Mouse (Mus musculus): ENCODE results near the gene Tmem234.
A peak's percentile ranks its signal among the peaks of the same experiment; 100 is the strongest.

Tmem234 gene

GRCm38 (mm10) chr4:129578466-129578865, 22.0 kb upstream of the Tmem234 start, which contains the start of gene Fam167b:
Gene Fam167b, minus strand, starts transcription at chr4:129578549.
- DNase-seq (ENCODE audit: low spot score in 2 of 2), result no peak

- DNase-seq (ENCODE audit: low spot score in 2 of 2), result no peak
Observed at GRCm38 (mm10) chr4:129580347-129580746, 20.1 kb upstream of the Tmem234 start.

GRCm38 (mm10) chr4:129582251-129582650, 18.2 kb upstream of the Tmem234 start:
- no peak for DNase-seq (ENCODE audit: low spot score in 2 of 2)

- no peak for DNase-seq (ENCODE audit: low spot score in 2 of 2)
Observed at GRCm38 (mm10) chr4:129584370-129584769, 16.1 kb upstream of the Tmem234 start.

GRCm38 (mm10) chr4:129584884-129585608, 15.4 kb upstream of the Tmem234 start:
- DNase-seq (ENCODE audit: low spot score in 2 of 2), result peak; percentile 72 to 80

GRCm38 (mm10) chr4:129585773-129586172, 14.7 kb upstream of the Tmem234 start:
- no peak for DNase-seq (ENCODE audit: low spot score in 2 of 2)

- DNase-seq (ENCODE audit: low spot score in 2 of 2), result no peak
Observed at GRCm38 (mm10) chr4:129586943-129587342, 13.5 kb upstream of the Tmem234 start.

- no peak for DNase-seq (ENCODE audit: low spot score in 2 of 2)
Observed at GRCm38 (mm10) chr4:129588865-129589264, 11.6 kb upstream of the Tmem234 start.

- peak; percentile 43 to 61 for DNase-seq (ENCODE audit: low spot score in 2 of 2)
Observed at GRCm38 (mm10) chr4:129608426-129609025, 8.1 kb downstream of the Tmem234 start.

GRCm38 (mm10) chr4:129609139-129609631, 8.7 kb downstream of the Tmem234 start:
- no peak for DNase-seq (ENCODE audit: low spot score in 2 of 2)

GRCm38 (mm10) chr4:129610026-129610425, 9.6 kb downstream of the Tmem234 start:
- no peak for DNase-seq (ENCODE audit: low spot score in 2 of 2)

GRCm38 (mm10) chr4:129610472-129610871, 10.0 kb downstream of the Tmem234 start:
- no peak for DNase-seq (ENCODE audit: low spot score in 2 of 2)

GRCm38 (mm10) chr4:129614093-129614492, 13.6 kb downstream of the Tmem234 start, which contains the start of gene Dcdc2b:
Gene Dcdc2b, minus strand, starts transcription at chr4:129614257.
- no peak for DNase-seq (ENCODE audit: low spot score in 2 of 2)

- DNase-seq (ENCODE audit: low spot score in 2 of 2), result no peak
Observed at GRCm38 (mm10) chr4:129615801-129616290, 15.4 kb downstream of the Tmem234 start.

- no peak for DNase-seq (ENCODE audit: low spot score in 2 of 2)
Observed at GRCm38 (mm10) chr4:129616631-129617030, 16.2 kb downstream of the Tmem234 start.

GRCm38 (mm10) chr4:129617121-129617641, 16.7 kb downstream of the Tmem234 start:
- no peak for DNase-seq (ENCODE audit: low spot score in 2 of 2)

GRCm38 (mm10) chr4:129618031-129618430, 17.6 kb downstream of the Tmem234 start:
- no peak for DNase-seq (ENCODE audit: low spot score in 2 of 2)

- DNase-seq (ENCODE audit: low spot score in 2 of 2), result peak; percentile 90 to 94
Observed at GRCm38 (mm10) chr4:129618786-129619691, 18.6 kb downstream of the Tmem234 start, which contains the start of gene Iqcc. Gene Iqcc, minus strand, starts transcription at chr4:129619099.

GRCm38 (mm10) chr4:129620419-129621282, 20.2 kb downstream of the Tmem234 start:
- no peak for DNase-seq (ENCODE audit: low spot score in 2 of 2)

- no peak for DNase-seq (ENCODE audit: low spot score in 2 of 2)
Observed at GRCm38 (mm10) chr4:129621283-129621841, 20.9 kb downstream of the Tmem234 start.

Measured in frontal cortex, postnatal 25 days (tissue).